Mouse (Mus musculus): ENCODE results near the gene Slc38a2. TPM values are rescaled to one million over a fixed set of nuclear protein-coding genes. Genes with fewer than 3 reads are reported as not detected.

Slc38a2 gene
- total RNA-seq, 2 experiments from 2014 or later: 38.4 to 85.9 TPM

- no peak for ATAC-seq (replicated peaks; ENCODE audit: low FRiP score, poor library complexity, severe bottlenecking)
Measured at GRCm38 (mm10) chr15:96724506-96724905, 25.0 kb upstream of the Slc38a2 start.

GRCm38 (mm10) chr15:96722228-96722627, 22.7 kb upstream of the Slc38a2 start:
- no peak for ATAC-seq (replicated peaks; ENCODE audit: low FRiP score, poor library complexity, severe bottlenecking)

DNA sequence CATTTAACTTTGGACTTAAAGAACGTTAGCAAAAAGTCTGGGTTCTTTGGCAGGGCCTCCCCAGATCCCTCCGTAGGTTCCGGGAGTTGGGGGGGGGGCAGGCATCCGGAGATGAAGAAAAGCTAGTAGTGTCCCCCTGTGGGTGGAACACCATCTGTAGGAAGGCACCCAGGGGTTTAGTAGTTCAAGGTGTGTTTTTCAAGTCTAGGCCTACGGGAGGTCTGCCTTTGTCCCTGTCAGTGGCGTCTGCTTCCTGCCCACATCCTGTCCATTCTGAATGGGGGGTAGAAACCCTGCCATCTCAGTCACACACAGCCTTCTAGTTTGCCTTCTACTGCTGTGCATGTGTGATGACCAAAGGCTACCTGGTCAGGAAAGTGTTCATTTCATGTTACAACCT, 20.6 kb upstream of the Slc38a2 start:
- ATAC-seq (replicated peaks; ENCODE audit: low FRiP score, poor library complexity, severe bottlenecking): no peak

DNA sequence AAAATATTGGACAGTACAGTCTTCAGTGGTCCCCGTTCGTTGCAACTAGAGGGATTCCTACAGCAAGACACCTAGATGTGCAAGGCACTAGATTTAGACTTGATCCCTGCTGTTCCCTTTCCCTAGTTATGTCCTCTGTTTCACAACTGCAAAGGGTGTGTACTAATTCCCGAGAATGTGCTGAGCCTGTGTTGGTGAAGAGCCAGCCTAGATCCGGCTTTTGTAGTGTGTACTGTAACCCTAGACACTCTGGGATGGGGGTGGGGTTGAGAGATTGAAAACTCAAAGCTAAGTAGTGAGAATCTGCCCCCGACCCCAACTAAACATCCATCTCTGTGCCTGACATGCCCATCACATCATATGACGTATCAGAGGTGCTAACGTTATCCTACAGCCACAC, 18.9 kb upstream of the Slc38a2 start:
- no peak for ATAC-seq (replicated peaks; ENCODE audit: low FRiP score, poor library complexity, severe bottlenecking)

GRCm38 (mm10) chr15:96717181-96717580, 17.7 kb upstream of the Slc38a2 start:
- no peak for ATAC-seq (replicated peaks; ENCODE audit: low FRiP score, poor library complexity, severe bottlenecking)

GRCm38 (mm10) chr15:96716371-96716770, 16.8 kb upstream of the Slc38a2 start:
- ATAC-seq (replicated peaks; ENCODE audit: low FRiP score, poor library complexity, severe bottlenecking): no peak

- no peak for ATAC-seq (replicated peaks; ENCODE audit: low FRiP score, poor library complexity, severe bottlenecking)
Measured at GRCm38 (mm10) chr15:96715692-96716080, 16.2 kb upstream of the Slc38a2 start.

DNA sequence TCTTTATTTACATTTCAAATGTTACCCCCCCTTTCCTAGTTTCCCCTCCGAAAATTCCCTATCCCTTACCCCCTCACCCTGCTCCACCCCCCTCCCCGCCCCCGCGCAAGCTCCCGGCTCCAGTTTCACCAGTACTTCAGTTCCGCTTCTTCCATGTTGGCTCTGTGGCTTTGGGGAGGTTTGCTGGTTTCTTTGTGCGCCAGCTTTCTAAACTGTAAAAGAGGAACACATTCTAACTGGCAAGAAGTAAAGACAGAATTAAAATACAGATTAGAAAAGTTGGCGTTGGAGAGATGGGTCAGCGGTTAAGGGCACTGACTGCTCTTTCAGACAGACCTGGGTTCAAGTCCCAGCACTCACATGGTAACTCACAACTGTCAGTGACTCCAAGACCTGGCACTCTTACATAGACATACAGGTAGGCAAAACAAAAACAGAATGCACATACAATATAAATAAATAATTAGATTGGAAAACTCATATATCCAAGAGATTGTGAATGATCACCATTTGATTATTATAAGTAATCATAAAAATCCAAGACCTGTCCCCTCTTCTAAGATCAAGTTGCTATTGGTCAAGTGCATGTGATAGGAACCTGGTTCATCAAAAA, 15.7 kb upstream of the Slc38a2 start:
- no peak for ATAC-seq (replicated peaks; ENCODE audit: low FRiP score, poor library complexity, severe bottlenecking)

DNA sequence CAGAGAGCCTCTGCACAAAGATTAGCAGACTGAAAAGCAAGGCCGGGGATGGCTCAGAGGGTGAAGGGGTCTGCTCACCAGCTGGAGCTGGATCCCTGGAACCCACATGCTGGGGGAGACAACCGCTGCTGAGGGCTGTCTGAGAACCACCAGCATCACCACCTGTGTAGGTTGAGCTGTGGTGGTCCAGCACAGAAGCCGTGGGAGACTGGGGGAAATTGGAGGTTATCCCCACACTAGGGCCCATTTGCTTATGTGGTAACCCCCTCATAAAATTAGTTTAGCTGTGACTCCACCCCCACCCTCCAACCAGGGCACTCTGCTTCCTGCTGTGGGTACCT, 15.1 kb upstream of the Slc38a2 start:
- no peak for ATAC-seq (replicated peaks; ENCODE audit: low FRiP score, poor library complexity, severe bottlenecking)

DNA sequence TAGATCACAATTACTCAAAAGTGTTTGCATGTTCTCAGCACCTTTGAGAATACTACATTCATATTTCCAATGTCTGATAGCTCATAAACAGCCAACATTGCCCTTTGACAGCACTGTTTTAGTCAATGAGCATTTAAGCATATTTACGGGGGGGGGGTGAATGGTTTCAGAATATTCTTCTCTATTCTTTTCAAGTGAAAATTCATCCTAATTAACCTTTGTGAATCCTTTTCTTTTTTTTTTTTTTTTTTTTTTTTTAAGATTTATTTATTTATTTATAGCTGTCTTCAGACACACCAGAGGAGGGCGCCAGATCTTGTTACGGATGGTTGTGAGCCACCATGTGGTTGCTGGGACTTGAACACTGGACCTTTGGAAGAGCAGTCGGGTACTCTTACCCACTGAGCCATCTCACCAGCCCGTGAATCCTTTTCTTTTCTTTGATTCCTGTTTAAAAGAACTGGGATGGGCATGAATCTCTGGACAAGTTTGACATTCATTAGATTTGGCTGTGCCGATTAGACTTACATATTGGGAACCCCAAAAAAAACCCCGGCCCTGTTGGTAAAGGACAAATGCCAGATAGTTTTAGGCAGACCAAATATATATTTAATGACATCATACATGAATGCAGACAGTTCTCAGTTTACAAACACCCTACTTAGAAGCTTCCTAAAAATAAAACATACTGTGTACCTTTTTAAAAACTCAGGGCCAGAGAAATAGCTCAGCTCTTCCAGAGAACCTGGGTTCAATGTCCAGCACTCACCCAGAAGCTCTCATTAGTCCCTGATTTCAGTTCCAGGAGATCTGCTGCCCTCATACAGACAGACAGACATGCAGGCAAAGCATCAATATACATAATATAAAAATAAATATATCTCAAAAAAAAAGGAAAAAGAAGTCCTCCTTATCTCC, 14.5 kb upstream of the Slc38a2 start:
- no peak for ATAC-seq (replicated peaks; ENCODE audit: low FRiP score, poor library complexity, severe bottlenecking)

DNA sequence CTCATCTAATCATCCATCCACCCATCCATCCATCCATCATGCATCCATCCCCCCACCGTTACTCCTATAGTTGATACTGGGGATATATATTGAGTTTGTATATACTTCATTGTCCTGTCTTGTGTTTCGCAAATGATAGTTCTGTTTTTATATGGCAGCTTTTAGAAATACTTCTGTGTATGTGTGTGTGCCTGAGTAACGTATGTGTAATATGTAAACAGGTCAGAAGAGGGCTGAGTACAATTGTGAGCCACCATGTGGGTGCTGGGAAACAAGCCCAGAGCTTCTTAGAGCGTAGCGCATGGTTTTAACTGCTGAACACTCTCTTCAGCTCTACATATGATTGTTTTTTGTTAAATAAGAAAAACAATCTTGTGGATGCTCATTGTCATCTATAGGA, 12.8 kb upstream of the Slc38a2 start:
- no peak for ATAC-seq (replicated peaks; ENCODE audit: low FRiP score, poor library complexity, severe bottlenecking)

DNA sequence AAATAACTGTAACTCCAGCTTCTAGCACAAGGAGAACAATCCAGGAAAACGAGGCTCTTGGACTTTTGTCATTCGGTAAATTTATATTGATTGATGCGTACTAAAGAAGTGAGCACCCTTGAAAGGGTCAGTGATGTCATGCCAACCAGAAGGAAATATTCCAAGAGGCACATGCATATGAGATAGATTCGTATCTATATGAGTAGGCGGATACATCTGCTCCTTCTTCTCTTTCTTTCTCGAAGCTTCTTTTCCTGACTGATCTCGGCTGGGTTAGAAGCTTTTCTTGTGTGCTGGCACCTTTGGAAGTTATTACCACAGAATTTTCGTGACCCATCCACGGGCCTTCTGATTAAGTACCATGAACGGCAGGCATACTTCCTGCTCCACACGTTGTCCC, 12.1 kb upstream of the Slc38a2 start:
- ATAC-seq (replicated peaks; ENCODE audit: low FRiP score, poor library complexity, severe bottlenecking): no peak

DNA sequence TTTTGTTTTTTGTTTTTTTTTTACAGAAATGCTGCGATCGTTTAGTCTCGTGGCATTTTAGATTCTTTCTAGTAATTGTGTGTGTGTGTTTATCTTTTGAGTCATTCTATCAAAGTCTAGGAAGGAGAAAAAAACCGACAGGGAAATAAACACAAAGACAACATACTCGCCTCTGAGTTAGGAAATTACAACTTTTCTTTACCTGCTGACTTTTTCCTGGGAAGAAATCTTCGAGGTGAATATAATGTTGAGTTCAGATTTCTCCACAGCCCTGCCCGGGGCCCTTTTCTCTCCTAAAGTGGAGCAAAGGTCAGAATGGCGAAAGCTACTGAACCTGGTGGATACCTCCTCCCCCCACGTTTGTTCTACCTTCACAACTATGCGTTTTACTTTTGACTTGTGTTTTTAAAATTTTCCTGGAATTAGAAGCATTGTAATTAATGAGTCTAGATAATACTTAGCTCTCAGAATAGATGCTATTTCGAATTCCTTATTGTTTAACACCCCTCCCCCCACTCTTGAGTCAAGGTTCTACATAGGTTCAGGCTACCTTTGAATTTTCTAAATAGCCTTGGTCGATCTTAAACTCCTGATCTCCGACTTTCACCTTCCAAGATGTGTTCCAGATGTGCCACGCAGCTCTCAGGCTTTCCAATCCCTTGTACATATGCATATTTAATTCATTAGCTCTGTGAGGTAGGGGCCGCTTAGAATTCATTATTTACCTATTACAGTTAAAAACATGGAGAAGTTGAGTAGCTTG, 11.0 kb upstream of the Slc38a2 start:
- no peak for ATAC-seq (replicated peaks; ENCODE audit: low FRiP score, poor library complexity, severe bottlenecking)

GRCm38 (mm10) chr15:96709491-96710351, 10.2 kb upstream of the Slc38a2 start:
- peak; percentile 96 for ATAC-seq (replicated peaks; ENCODE audit: low FRiP score, poor library complexity, severe bottlenecking)

GRCm38 (mm10) chr15:96708976-96709490, 9.5 kb upstream of the Slc38a2 start:
- peak; percentile 2; the same call in 1 of the 2 replicates for ATAC-seq (replicated peaks; ENCODE audit: low FRiP score, poor library complexity, severe bottlenecking)

DNA sequence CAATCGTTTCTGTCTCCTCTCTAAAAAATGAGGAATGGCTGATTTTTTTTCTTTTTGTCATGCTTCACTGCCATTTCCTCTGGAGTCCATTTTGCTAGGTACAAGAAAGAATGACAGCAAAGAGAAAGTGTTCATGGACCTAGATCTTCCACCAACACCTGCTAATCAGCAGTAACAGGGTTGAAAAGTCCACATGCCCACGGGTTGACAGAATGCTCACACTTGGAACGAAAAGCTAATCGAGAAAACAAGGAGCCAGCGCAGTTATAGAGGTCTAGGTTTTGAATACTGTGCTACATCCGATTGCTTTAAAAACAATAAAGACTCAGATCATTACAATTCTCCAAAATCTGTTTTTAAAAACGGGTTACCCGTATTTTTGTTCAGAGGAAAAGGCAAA, 8.9 kb upstream of the Slc38a2 start:
- no peak for ATAC-seq (replicated peaks; ENCODE audit: low FRiP score, poor library complexity, severe bottlenecking)

DNA sequence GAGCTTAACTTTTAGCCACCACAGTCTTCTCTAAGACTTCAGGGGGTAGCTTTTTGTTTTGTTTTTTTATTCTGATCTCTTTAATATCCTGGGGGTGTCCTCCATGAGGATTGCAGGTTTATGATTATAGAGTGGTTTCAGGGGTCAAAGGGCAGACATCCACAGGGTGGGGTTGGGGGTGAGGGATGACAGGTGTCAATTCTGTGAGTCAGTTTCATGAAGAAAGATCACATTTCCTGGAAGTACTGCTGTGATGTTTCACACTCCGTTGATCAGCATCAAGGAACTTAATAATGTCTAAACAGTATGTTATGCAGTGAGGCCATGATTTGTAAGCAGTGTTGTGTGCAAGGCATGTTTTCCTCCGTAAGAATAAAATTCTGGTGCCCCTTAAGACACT, 8.4 kb upstream of the Slc38a2 start:
- ATAC-seq (replicated peaks; ENCODE audit: low FRiP score, poor library complexity, severe bottlenecking): no peak

DNA sequence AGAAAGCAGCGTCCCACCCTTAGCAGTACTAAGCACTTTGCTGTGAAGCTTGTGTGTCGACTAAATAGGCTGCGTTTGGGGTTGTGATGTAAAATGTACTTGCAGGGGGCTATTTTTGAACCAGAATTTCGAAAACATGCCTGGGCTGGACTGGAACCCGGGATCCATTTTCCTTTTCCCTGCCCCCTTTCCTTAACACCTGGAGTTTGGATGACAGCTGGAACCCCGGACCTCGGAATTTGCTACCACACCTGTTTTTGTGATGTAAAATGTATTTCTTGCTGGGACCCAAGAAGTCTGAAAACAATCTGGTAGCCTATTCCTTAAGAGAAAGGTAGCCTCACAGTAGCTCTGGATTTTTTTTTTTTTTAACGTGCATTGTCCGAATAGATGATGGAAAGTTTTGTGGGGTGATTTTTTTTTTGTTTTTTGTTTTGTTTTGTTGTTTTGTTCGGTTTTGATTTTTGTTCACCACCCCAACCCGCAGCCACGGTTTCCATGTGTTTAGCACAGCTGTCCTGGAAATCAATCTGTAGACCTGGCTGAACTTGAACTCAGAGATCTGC, 3.0 kb upstream of the Slc38a2 start:
- ATAC-seq (replicated peaks; ENCODE audit: low FRiP score, poor library complexity, severe bottlenecking): no peak

- ATAC-seq (replicated peaks; ENCODE audit: low FRiP score, poor library complexity, severe bottlenecking): no peak
Measured at GRCm38 (mm10) chr15:96700766-96701165, 1.2 kb upstream of the Slc38a2 start.
